ENCODE assay signal across 14 mouse cellular contexts in genomic region chr15:67301024-67301423, GRCm38 (mm10).
DNase-seq lines count a peak whose midpoint lies in the region; ATAC-seq and TF ChIP-seq lines count a peak whose summit lies in the region.
"Had no signal": no experiment of that assay in that cellular context is flagged by ENCODE, and none has a peak within 500 bp of the region (broad histone marks: within the 10 kb centered on the region; RNA-seq: fewer than 3 reads in every experiment).

No protein-coding gene starts in this region.

- no peaks in the 10 kb centered on the region for H3K36me3 ChIP-seq in intestine, embryonic 14.5 days (ENCODE audit: control insufficient read depth, insufficient read depth, low read length)
- H3K36me3 ChIP-seq in intestine, embryonic 16.5 days (ENCODE audit: control insufficient read depth, insufficient read depth, low read length) = no peaks in the 10 kb centered on the region
- H3K36me3 ChIP-seq in kidney, postnatal 0 days (ENCODE audit: insufficient read depth, low read length) = no peaks in the 10 kb centered on the region
- no peaks in the 10 kb centered on the region for H3K36me3 ChIP-seq in stomach, embryonic 14.5 days (ENCODE audit: control insufficient read depth, insufficient read depth, low read length)
- H3K36me3 ChIP-seq in stomach, postnatal 0 days (ENCODE audit: control insufficient read depth, insufficient read depth, low read length) = no peaks in the 10 kb centered on the region
- H3K36me3 ChIP-seq: forebrain, embryonic 15.5 days; hindbrain, embryonic 15.5 days had no signal

- no peak overlapping the region for H3K9ac ChIP-seq in intestine, embryonic 14.5 days (ENCODE audit: low read length)
- no peak overlapping the region for H3K9ac ChIP-seq in intestine, embryonic 16.5 days (ENCODE audit: low read depth, low read length)
- H3K9ac ChIP-seq in kidney, postnatal 0 days (ENCODE audit: low read depth, low read length) = no peak overlapping the region
- no peak overlapping the region for H3K9ac ChIP-seq in stomach, embryonic 14.5 days (replicated peaks; ENCODE audit: low read depth, low read length)
- no peak overlapping the region for H3K9ac ChIP-seq in stomach, postnatal 0 days (ENCODE audit: low read length)
- H3K9ac ChIP-seq: forebrain, embryonic 15.5 days; hindbrain, embryonic 15.5 days had no signal

- no peak overlapping the region for H3K27ac ChIP-seq in intestine, embryonic 14.5 days (ENCODE audit: low read depth)
- no peak overlapping the region for H3K27ac ChIP-seq in intestine, embryonic 16.5 days (ENCODE audit: low read length)
- H3K27ac ChIP-seq in kidney, postnatal 0 days = no peak overlapping the region
- peak overlapping the region; percentile 64; the same call in 1 of the 2 replicates for H3K27ac ChIP-seq in stomach, embryonic 14.5 days (ENCODE audit: low read length)
- H3K27ac ChIP-seq in stomach, postnatal 0 days (replicated peaks) = no peak overlapping the region
- H3K27ac ChIP-seq: forebrain, embryonic 15.5 days; hindbrain, embryonic 15.5 days had no signal

- H3K4me2 ChIP-seq in intestine, embryonic 14.5 days (ENCODE audit: low read length) = no peak overlapping the region
- H3K4me2 ChIP-seq in intestine, embryonic 16.5 days (ENCODE audit: low read depth, low read length) = no peak overlapping the region
- H3K4me2 ChIP-seq in kidney, postnatal 0 days (ENCODE audit: low read length) = no peak overlapping the region
- H3K4me2 ChIP-seq in stomach, embryonic 14.5 days (replicated peaks; ENCODE audit: low read depth, low read length) = no peak overlapping the region
- H3K4me2 ChIP-seq in stomach, postnatal 0 days (replicated peaks; ENCODE audit: low read depth) = no peak overlapping the region
- H3K4me2 ChIP-seq: forebrain, embryonic 15.5 days; heart, embryonic 11.5 days; hindbrain, embryonic 15.5 days had no signal

- H3K4me3 ChIP-seq in intestine, embryonic 14.5 days (ENCODE audit: low read depth, low read length) = no peak overlapping the region
- H3K4me3 ChIP-seq in intestine, embryonic 16.5 days (ENCODE audit: low read length) = no peak overlapping the region
- H3K4me3 ChIP-seq in kidney, postnatal 0 days (replicated peaks; ENCODE audit: low read depth, low read length) = no peak overlapping the region
- no peak overlapping the region for H3K4me3 ChIP-seq in stomach, embryonic 14.5 days (ENCODE audit: low read depth, low read length)
- H3K4me3 ChIP-seq in stomach, postnatal 0 days (ENCODE audit: low read depth, low read length) = no peak overlapping the region
- H3K4me3 ChIP-seq: forebrain, embryonic 15.5 days; hindbrain, embryonic 15.5 days had no signal

- no peak for TF ChIP-seq EP300 in stomach, postnatal 0 days (optimal IDR thresholded peaks at IDR 0.05)

- H3K27me3 ChIP-seq in intestine, embryonic 14.5 days (replicated peaks; ENCODE audit: control insufficient read depth, insufficient read depth, low read length) = no peaks in the 10 kb centered on the region
- H3K27me3 ChIP-seq in intestine, embryonic 16.5 days (replicated peaks; ENCODE audit: control insufficient read depth, insufficient read depth, low read length) = no peaks in the 10 kb centered on the region
- H3K27me3 ChIP-seq in kidney, postnatal 0 days (ENCODE audit: insufficient read depth, low read length) = no peaks in the 10 kb centered on the region
- H3K27me3 ChIP-seq in stomach, embryonic 14.5 days (ENCODE audit: control insufficient read depth, insufficient read depth, low read length) = no peaks in the 10 kb centered on the region
- H3K27me3 ChIP-seq in stomach, postnatal 0 days (ENCODE audit: control insufficient read depth, insufficient read depth, low read length) = no peaks in the 10 kb centered on the region
- H3K27me3 ChIP-seq: forebrain, embryonic 15.5 days; hindbrain, embryonic 15.5 days had no signal

- peaks cover 10% of the 10 kb centered on the region for H3K4me1 ChIP-seq in intestine, embryonic 14.5 days (replicated peaks; ENCODE audit: control insufficient read depth, insufficient read depth, low read length)
- H3K4me1 ChIP-seq in intestine, embryonic 16.5 days (ENCODE audit: control insufficient read depth, insufficient read depth, low read length) = no peaks in the 10 kb centered on the region
- 0 out of 2 replicates have a peak, but pooled peaks cover 3% of the 10 kb centered on the region for H3K4me1 ChIP-seq in kidney, postnatal 0 days (replicated peaks; ENCODE audit: insufficient read depth, low read length)
- H3K4me1 ChIP-seq in stomach, embryonic 14.5 days (ENCODE audit: control insufficient read depth, insufficient read depth, low read length) = peaks cover 3% of the 10 kb centered on the region; the same call in 1 of the 2 replicates
- H3K4me1 ChIP-seq in stomach, postnatal 0 days (replicated peaks; ENCODE audit: control insufficient read depth, insufficient read depth) = no peaks in the 10 kb centered on the region
- H3K4me1 ChIP-seq: forebrain, embryonic 15.5 days; hindbrain, embryonic 15.5 days had no signal

- 27% methylated on average over 4 of the region's 4 CpGs for WGBS in intestine, embryonic 14.5 days
- 47% methylated on average over 4 of the region's 4 CpGs for WGBS in intestine, embryonic 16.5 days
- 28% methylated on average over 4 of the region's 4 CpGs for WGBS in kidney, postnatal 0 days
- WGBS in stomach, embryonic 14.5 days = 39% methylated on average over 4 of the region's 4 CpGs
- 42% methylated on average over 4 of the region's 4 CpGs for WGBS in stomach, postnatal 0 days

- no peak for DNase-seq in intestine, embryonic 14.5 days (ENCODE audit: low spot score)
- DNase-seq in kidney, postnatal 0 days (ENCODE audit: low spot score) = peak; percentile 18
- no peak for DNase-seq in kidney, postnatal 10 days
- DNase-seq in stomach, postnatal 0 days (ENCODE audit: low spot score) = no peak
- no peak for DNase-seq in cerebellum, postnatal 25 days
- DNase-seq: adrenal gland, adult 2 months; adrenal gland, postnatal 25 days; cerebellum, adult 18-20 months; cerebellum, adult 9-11 months had no signal

- TF ChIP-seq CTCF in kidney, postnatal 0 days (IDR thresholded peaks at IDR 0.05; ENCODE audit: low read depth) = no peak
- no peak for TF ChIP-seq CTCF in stomach, postnatal 0 days (IDR thresholded peaks at IDR 0.05; ENCODE audit: low read depth)

- 0 out of 2 replicates have a peak, but pooled peaks have one; percentile 64 for ATAC-seq in intestine, embryonic 14.5 days (replicated peaks; ENCODE audit: low FRiP score, low TSS enrichment, low read depth)
- no peak for ATAC-seq in intestine, embryonic 16.5 days
- ATAC-seq in kidney, postnatal 0 days (replicated peaks; ENCODE audit: low FRiP score, low read depth) = no peak
- no peak for ATAC-seq in stomach, embryonic 14.5 days (ENCODE audit: insufficient number of reproducible peaks, insufficient read depth, low FRiP score, low read depth)
- ATAC-seq in stomach, postnatal 0 days (ENCODE audit: low FRiP score, low TSS enrichment) = no peak
- ATAC-seq: forebrain, embryonic 15.5 days had no signal

- H3K9me3 ChIP-seq in intestine, embryonic 14.5 days (ENCODE audit: control insufficient read depth, low read length) = no peaks in the 10 kb centered on the region
- no peaks in the 10 kb centered on the region for H3K9me3 ChIP-seq in intestine, embryonic 16.5 days (ENCODE audit: control insufficient read depth, low read length)
- H3K9me3 ChIP-seq in kidney, postnatal 0 days (replicated peaks; ENCODE audit: low read length) = no peaks in the 10 kb centered on the region
- no peaks in the 10 kb centered on the region for H3K9me3 ChIP-seq in stomach, embryonic 14.5 days (ENCODE audit: control insufficient read depth, low read depth, low read length)
- no peaks in the 10 kb centered on the region for H3K9me3 ChIP-seq in stomach, postnatal 0 days (ENCODE audit: control insufficient read depth, low read length)
- H3K9me3 ChIP-seq: forebrain, embryonic 15.5 days; hindbrain, embryonic 15.5 days had no signal
